Mouse (Mus musculus): ENCODE measurements at regions not wholly inside any gene's neighbourhood (a gene's known extent, or its start where the extent isn't known, plus 50 kb on each side); places are given as distances from the start of the nearest gene placed in this dataset.

GRCm38 (mm10) chr3:21349421-21349820 lies 727.0 kb upstream of the Tbl1xr1 start:
- no peak for TF ChIP-seq HCFC1 (IDR thresholded peaks at IDR 0.05; ENCODE audit: low read depth, low read length)
- TF ChIP-seq POLR2A (IDR thresholded peaks at IDR 0.05; ENCODE audit: control insufficient read depth in 1 of 2, insufficient read depth in 1 of 2, low read depth in 1 of 2, low read length in 2 of 2, poor library complexity in 1 of 2) = no peak

All from MEL (cell line).